Mouse (Mus musculus) liver, postnatal 0 days (tissue): ENCODE results near the gene Hist1h4c. TPM values are rescaled to one million over a fixed set of nuclear protein-coding genes. Genes with fewer than 3 reads are reported as not detected.
"Not testable (repeated sequence)": the region's sequence is repeated elsewhere in the genome, so short reads cannot be mapped to it uniquely, and the experiment has no call there.

ENCODE experiments used
- ATAC-seq: fragments of 200-750 bp; cut with Nextera tagmentation; 2 replicates; pipeline ENCODE4 v1.8.0; 2017; ENCODE audit warnings: mild to moderate bottlenecking, moderate library complexity
- DNase-seq: peaks from one replicate; pipeline ENCODE4 v3.0.0-alpha.2; 2016
- H3K27ac ChIP-seq: fragments of 300-500 bp; sonication (generic); 2 replicates; pipeline ENCODE4 v1.5.1; 2014; ENCODE audit warnings: antibody characterized with exemption, moderate library complexity, mild to moderate bottlenecking, low read depth
- H3K27me3 ChIP-seq: fragments of 300-500 bp; sonication (generic); 2 replicates; pipeline ENCODE4 v1.6.1; 2014; ENCODE audit warnings: low read length, control low read depth, mixed read lengths; ENCODE audit not compliant: insufficient read depth
- H3K36me3 ChIP-seq: fragments of 300-500 bp; sonication (generic); replicated peaks from 2 replicates; pipeline ENCODE4 v1.6.1; 2014; ENCODE audit warnings: mild to moderate bottlenecking, control low read depth, low read length, moderate library complexity, mixed read lengths; ENCODE audit not compliant: insufficient read depth
- H3K4me1 ChIP-seq: fragments of 300-500 bp; sonication (generic); 2 replicates; pipeline ENCODE4 v1.6.1; 2014; ENCODE audit warnings: antibody characterized with exemption, mild to moderate bottlenecking, control low read depth; ENCODE audit not compliant: insufficient read depth
- H3K4me2 ChIP-seq: fragments of 300-500 bp; sonication (generic); 2 replicates; pipeline ENCODE4 v1.6.1; 2014; ENCODE audit warnings: low read depth, mild to moderate bottlenecking, low read length, moderate library complexity, mixed read lengths
- H3K4me3 ChIP-seq: fragments of 300-500 bp; sonication (generic); 2 replicates; pipeline ENCODE4 v1.5.1; 2014; ENCODE audit warnings: low read depth, low read length
- H3K9ac ChIP-seq: fragments of 300-500 bp; sonication (generic); replicated peaks from 2 replicates; pipeline ENCODE4 v1.6.1; 2014; ENCODE audit warnings: mild to moderate bottlenecking, moderate library complexity
- H3K9me3 ChIP-seq: fragments of 300-500 bp; sonication (generic); 2 replicates; pipeline ENCODE4 v1.6.1; 2016; ENCODE audit warnings: mild to moderate bottlenecking, control low read depth, low read length, mixed read lengths
- CTCF ChIP-seq: sonication (generic); IDR thresholded peaks from 2 replicates; pipeline ENCODE4 v1.5.1; 2016; ENCODE audit warnings: antibody characterized with exemption, low read depth
- EP300 ChIP-seq: IDR thresholded peaks from 2 replicates; pipeline ENCODE4 v1.6.1; 2016; ENCODE audit warnings: antibody characterized with exemption, low read depth, mild to moderate bottlenecking
- WGBS: fragments of 180-500 bp; shearing (Covaris S2); extraction: QIAGEN DNeasy Blood & Tissue Kit; methylation state at CpG from one replicate; pipeline ENCODE4 v1.1.7; 2014; ENCODE audit not compliant: insufficient replicate concordance; 5-methylcytosine and 5-hydroxymethylcytosine counted together
- polyA plus RNA-seq: library from polyadenylated mRNA; unstranded; fragments of >200 nt; fragmentation: Nextera tagmentation; extraction: Ambion mirVana; gene quantifications from 2 replicates; pipeline ENCODE4 v1.2.1, GENCODE M21; 2015

Hist1h4c gene
- 6.2 and 6.5 TPM in 2 replicates for polyA plus RNA-seq

DNA sequence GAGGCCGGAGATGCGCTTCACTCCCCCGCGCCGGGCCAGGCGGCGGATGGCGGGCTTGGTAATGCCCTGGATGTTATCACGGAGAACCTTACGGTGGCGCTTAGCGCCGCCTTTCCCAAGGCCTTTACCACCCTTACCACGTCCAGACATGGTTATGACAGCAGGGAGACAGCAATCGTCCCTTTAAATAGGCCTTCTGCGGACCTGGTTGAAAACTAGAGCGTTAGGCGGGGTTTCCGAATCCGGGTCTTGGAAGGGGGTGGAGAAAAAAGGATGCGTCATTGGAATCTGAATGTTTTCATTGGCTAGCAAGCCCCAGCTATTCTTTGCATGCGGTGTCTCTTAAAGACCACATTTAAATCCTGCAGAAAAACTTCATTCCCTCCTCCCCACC is at the start of gene Hist1h4c:
Hist1h4c (minus strand) TSS at position 155 of the 394 bp plus-strand sequence.
- Histone ChIP-seq H3K27ac (peak within 1 kb of the TSS; percentile 98), H3K4me2 (peak within 1 kb of the TSS; percentile 73), H3K9ac (peak within 1 kb of the TSS; percentile 85), H3K27me3 (no peaks in the 10 kb centered on the region), H3K4me1 (peaks cover 12% of the 10 kb centered on the region), H3K9me3 (no peaks in the 10 kb centered on the region), H3K4me3 (peak within 1 kb of the TSS; percentile 54), H3K36me3 (peaks cover 3% of the 10 kb centered on the region; the same call in 1 of the 2 replicates)
- DNase-seq (peak; percentile 98), ATAC-seq (peak; percentile 90)
- under 1% methylated on average over 21 of the region's 22 CpGs for WGBS
- TF ChIP-seq CTCF (peak; percentile 34), EP300 (peak; percentile 96)

DNA sequence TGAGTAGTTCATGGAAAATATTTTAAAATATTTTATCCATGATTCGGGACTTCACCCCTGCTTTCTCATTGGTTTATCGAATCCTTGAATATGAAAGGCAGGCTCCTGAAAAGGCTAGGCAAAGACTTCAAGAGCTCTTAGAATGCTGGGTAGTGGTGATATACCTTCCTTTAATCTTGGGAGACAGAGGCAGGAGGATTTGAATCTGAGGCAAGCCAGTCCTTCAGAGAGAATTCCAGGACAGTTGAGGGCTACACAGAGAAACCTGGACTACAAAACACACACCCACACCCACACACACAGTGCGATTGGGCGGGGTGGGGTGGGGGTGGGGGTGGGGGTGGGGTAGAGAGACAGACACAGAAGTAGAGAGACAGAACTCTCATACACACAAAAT is 49.6 kb upstream of the Hist1h4c start:
- Histone ChIP-seq H3K36me3 (no peaks in the 10 kb centered on the region), H3K27ac (peak overlapping the region; percentile 99), H3K4me1 (peaks cover 10% of the 10 kb centered on the region), H3K4me3 (no peak overlapping the region; the same call in 1 of the 2 replicates), H3K9ac (peak overlapping the region; percentile 53; the same call in 1 of the 2 replicates), H3K4me2 (peak overlapping the region; percentile 65), H3K9me3 (no peaks in the 10 kb centered on the region), H3K27me3 (no peaks in the 10 kb centered on the region)
- DNase-seq (peak; percentile 55), ATAC-seq (no peak)
- TF ChIP-seq EP300 (no peak), CTCF (no peak)
- 10% methylated on average over 4 of the region's 4 CpGs for WGBS

GRCm38 (mm10) chr13:23747081-23747891 is 49.0 kb upstream of the Hist1h4c start:
- Histone ChIP-seq H3K36me3 (no peaks in the 10 kb centered on the region), H3K27me3 (no peaks in the 10 kb centered on the region), H3K4me2 (peak overlapping the region; percentile 65), H3K27ac (peak overlapping the region; percentile 99), H3K9me3 (no peaks in the 10 kb centered on the region), H3K4me3 (peak overlapping the region; percentile 51), H3K9ac (peak overlapping the region; percentile 53), H3K4me1 (peaks cover 10% of the 10 kb centered on the region)
- ATAC-seq, result peak; percentile 5
- no peak for DNase-seq
- WGBS, result 8% methylated on average over 10 of the region's 13 CpGs
- TF ChIP-seq EP300, result no peak
- TF ChIP-seq CTCF, result no peak

GRCm38 (mm10) chr13:23746201-23747080 is 48.2 kb upstream of the Hist1h4c start, which contains the start of gene Hist1h2bb:
TSS of gene Hist1h2bb (plus strand) at chr13:23746734.
- H3K36me3 ChIP-seq, H3K27me3 ChIP-seq, H3K4me1 ChIP-seq, H3K9me3 ChIP-seq: not testable (repeated sequence)
- ATAC-seq, result peak; percentile 82
- peak within 1 kb of the TSS; percentile 51 for H3K4me3 ChIP-seq
- peak; percentile 82 for DNase-seq
- WGBS, result under 1% methylated on average over 37 of the region's 58 CpGs
- peak within 1 kb of the TSS; percentile 53 for H3K9ac ChIP-seq
- H3K4me2 ChIP-seq, result peak within 1 kb of the TSS; percentile 65
- H3K27ac ChIP-seq, result peak within 1 kb of the TSS; percentile 99
- TF ChIP-seq CTCF (peak; percentile 33), EP300 (peak; percentile 85)

DNA sequence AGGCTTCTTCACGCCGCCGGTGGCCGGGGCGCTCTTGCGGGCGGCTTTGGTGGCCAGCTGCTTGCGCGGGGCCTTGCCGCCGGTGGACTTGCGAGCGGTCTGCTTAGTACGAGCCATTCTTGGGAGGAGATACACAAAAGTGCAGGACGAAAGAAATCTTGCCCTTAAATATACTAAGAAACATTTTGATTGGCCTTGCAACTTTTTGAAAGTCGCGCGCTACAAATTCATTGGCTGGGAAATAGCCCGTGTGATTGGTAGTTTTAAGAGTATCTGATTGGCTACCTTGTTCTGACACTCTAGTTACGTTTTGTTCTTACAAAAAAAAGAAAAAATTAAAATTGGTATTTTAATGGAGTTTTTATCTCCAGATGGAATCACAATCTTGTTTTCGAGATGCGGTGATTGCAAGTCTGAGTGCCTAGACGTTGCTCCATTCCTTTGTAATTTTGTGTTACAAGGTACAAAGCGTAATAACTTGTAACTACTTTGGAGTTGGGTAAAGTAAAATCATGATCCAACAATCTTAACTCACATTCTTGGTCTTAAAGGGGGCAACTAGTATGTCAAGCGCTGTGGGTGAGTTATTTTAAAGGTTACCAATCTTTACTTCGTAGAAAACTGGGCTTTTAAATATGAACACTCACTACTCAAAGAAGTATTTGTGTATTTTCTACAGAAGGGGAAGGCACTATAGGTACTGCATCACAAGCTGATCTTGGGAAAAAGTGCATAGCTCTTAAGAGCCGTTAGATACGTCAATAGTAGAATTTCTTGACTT is 47.3 kb upstream of the Hist1h4c start, which contains the start of gene Hist1h3c:
Hist1h3c (minus strand) TSS at position 222 of the 781 bp plus-strand sequence.
- under 1% methylated on average over 28 of the region's 28 CpGs for WGBS
- H3K27me3 ChIP-seq, result no peaks in the 10 kb centered on the region
- peak within 1 kb of the TSS; percentile 65 for H3K4me2 ChIP-seq
- peak within 1 kb of the TSS; percentile 53 for H3K9ac ChIP-seq
- H3K27ac ChIP-seq, result peak within 1 kb of the TSS; percentile 99
- peak within 1 kb of the TSS; percentile 51 for H3K4me3 ChIP-seq
- no peaks in the 10 kb centered on the region for H3K36me3 ChIP-seq
- H3K4me1 ChIP-seq, result peaks cover 10% of the 10 kb centered on the region
- peak; percentile 87 for DNase-seq
- no peak; the same call in none of the 2 replicates for TF ChIP-seq EP300
- no peak for TF ChIP-seq CTCF
- H3K9me3 ChIP-seq, result no peaks in the 10 kb centered on the region
- peak; percentile 49 for ATAC-seq
